Mouse (Mus musculus) fibroblast of lung, adult 2 months (primary cell): ENCODE measurements around the gene Trp53inp2.

Experiments used
- DNase-seq: peaks from one replicate; pipeline ENCODE4 v3.0.0-alpha.2; 2011; ENCODE audit warnings: low read depth

The Trp53inp2 gene

DNA sequence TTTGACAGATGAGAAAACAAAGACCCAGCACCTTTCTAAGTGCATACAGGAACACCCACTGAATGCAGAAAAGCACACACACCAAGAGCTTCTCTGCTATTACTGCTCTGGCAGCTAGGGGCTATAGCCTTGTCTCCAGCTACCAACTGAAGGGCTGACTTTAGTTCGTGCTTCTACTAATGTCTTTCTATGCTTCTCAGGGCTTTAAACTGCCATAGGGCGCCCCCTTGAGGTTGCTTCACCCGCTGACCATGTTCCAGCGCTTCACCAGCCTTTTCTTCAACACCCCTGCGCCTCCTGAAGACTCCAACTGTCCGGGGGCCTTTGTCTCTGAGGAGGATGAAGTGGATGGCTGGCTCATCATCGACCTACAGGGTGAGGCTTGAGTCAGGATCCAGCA lies 4.2 kb downstream of the Trp53inp2 start:
- DNase-seq, result peak; percentile 53

DNA sequence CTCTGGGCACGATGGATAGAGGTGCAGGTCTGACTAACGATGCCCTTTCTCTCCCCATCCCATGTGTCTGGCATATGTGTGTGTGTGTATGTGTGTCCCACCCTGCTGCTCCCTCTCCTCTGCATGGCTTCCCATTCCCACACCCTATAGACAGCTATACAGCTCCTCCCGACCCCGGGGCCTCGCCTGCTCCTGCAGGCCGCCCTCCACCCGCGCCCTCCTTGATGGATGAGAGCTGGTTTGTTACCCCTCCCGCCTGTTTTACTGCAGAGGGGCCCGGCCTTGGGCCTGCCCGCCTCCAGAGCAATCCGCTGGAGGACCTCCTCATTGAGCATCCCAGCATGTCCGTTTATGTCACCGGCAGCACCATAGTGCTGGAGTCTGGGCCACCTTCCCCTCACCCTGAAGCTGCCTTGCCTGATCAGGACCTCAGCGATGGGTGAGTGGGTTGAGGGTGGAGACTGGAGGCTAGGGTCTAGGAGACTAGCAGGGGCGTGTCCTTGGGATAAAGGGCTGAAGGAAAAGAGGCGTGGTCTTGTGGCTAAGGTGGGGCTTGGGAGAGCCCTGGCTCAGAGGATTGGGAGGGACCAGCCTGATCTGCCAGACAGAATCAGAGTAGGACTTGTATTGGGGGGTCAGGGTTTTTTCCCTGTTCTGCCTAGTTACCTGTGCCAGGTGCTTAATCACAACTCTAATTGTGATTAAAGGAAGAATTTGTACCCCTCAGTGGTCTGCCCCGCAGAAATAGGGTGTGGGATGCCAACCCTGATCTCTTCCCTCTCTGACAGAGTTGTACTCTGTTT lies 5.1 kb downstream of the Trp53inp2 start:
- DNase-seq, result no peak

DNA sequence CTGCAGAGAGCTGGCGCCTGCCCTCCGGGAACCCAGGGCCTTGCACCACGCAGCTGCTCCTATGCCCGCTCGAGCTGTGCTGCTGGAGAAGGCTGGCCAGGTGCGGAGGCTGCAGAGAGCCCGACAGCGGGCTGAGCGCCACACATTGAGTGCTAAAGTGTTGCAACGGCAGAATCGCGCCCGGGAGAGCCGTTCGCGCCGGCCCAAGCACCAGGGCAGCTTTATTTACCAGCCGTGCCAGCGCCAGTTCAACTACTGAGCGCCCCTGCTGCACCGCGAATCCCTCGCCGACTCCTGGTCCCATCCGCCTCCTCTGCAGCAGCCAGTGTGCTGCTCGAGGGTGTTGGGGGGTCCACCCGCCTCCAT lies 5.7 kb downstream of the Trp53inp2 start:
- no peak for DNase-seq

DNA sequence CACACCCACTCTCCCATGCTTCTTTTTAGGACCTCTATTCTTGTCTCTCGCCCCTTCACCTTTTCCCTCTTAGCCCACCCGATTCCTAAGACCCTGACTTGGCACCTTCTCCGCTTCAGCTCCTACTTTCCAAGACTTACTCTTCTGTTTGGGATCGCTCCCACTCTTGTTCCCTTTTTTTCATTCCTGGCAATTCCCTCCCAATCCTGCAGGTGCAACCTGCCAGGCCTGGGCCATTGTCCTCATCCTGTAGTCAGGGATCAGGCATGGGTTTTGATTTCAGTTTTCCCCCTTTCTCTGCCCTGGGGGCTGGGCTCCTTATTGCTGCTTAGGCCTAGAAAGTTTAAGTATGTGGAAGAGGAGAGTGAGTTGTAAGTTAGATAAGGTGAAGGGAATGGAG lies 6.2 kb downstream of the Trp53inp2 start:
- DNase-seq, result no peak

DNA sequence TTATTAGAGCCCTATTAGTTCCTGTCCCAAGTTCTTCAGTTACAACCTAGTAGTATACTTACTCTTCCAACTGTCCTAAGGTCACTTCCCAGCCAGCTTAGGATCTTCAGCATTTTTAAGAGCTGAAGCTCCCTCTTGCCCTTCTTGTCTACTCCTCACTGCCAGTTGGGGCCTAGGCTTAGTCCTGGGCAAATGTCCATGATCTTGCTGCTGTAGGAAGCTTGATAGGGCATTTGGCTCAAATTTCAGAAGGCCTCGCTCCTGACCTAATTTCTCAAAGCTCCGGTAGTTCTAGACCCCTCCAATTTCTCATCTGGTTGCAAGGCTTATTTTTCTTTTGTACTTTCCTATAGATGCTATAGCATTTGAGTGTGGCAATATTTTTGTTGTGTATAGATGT lies 7.7 kb downstream of the Trp53inp2 start:
- DNase-seq, result no peak

DNA sequence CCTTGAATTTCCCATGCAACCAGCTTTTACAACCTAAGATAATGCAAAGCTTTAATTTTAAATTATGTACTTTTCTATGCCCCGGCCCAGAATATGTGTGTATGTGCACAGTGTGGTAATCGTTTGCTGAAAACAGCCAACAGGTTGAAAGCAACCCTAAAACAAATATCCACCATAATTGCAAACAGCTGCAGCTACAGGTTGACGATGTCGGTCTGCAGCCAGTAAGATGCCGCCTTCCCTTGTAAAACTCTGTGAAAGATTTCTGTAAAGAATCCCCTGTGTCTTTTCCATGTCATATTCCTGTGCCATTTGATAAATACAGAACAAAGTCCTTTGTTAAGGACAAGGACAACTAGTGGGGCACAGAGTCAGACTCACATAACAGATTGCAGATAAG lies 13.7 kb downstream of the Trp53inp2 start:
- no peak for DNase-seq

DNA sequence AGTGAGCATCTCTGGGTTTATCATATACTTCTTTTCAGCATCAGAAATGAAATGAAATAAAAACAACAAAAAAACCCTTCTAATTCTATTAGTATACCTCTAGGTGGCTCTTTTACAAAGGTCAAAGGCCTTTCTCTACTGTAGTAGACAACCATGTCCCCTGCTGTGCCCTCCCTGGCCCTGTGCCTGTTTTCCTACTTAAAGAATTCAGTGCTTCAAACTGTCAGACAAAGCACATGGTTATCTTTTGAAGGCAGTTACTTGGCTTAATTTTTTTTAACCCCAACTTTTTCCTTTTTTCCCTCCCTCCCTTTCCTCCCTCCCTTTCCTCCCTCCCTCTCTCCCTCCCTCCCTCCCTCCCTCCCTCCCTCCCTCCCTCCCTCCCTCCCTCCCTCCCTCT lies 19.4 kb downstream of the Trp53inp2 start:
- DNase-seq, result no peak

DNA sequence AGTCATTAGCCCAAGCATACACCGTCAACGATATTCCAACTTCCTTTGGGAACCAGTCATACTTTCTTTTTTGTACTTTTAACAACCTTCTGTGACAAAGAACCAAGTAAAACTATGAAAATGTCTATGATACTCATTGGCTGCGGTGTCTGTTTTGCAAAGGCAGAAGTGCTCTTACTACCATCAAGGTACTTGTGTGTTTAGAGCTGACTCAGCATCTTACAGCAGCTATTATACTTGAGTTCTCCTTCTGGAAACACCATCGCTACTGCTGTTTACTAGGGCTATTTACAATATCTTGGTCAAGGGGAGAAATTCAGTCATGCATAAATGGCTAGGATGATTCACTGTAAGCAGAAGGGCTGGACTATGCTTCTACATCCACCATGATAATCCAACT lies 21.1 kb downstream of the Trp53inp2 start:
- no peak for DNase-seq

DNA sequence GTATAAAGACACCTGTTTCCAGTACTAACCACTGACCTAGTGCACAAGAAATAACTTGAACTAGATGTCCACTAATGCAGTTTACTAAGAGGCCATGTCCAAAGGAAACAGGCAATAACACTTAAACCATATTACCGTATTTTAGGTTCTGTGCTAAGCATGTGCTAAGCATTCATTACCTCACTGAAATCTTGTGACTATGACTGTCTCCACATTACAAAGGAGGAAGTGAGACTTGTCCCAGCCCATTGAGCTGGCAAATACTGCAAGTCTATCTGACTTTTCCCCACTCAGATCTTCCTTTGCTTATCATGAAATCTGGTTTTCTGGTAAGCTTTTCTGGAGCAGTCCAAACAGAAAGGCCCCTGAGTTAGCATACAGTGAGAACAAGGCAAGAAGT lies 23.8 kb downstream of the Trp53inp2 start:
- no peak for DNase-seq

DNA sequence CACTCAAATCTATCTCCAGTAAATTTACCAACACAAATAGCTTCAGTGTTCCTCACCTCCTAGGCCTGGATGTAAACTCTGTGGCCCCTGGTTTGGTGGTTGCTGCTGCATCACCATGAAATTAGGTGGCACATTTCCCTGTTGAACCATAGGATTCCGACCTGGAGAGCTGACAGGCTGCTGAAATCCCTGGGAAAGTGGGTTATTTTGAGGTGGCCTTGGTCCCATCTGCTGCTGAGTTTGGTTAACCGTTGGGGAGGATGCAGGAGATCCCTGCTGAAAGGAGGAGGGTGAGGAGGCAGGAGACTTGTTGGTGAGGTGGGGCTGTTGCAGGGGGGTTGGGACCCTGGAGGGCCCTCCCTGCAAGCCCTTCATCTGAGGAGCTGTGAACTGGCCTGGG lies 40.1 kb downstream of the Trp53inp2 start:
- DNase-seq, result no peak

DNA sequence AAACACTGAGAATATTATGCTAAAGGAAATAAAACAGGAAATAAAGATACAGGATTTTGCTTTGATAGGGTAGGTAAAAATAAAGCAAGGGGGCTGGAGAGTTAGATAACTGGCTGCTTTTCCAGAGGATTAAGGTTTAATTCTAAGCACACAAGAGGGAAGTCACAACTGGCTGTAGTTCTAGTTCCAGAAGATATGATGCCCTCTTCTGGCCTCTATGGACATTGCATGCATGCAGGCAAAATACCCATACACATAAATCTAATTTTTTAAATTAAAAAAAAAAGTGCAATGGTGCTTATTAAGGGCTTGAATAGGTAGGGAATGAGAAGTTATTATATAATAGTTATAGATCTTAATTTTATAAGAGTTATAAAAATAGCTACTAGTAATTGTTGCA lies 55.6 kb downstream of the Trp53inp2 start:
- no peak for DNase-seq
